Comparison of ENCODE assay signal across 9 mouse cellular contexts in the genomic region with DNA sequence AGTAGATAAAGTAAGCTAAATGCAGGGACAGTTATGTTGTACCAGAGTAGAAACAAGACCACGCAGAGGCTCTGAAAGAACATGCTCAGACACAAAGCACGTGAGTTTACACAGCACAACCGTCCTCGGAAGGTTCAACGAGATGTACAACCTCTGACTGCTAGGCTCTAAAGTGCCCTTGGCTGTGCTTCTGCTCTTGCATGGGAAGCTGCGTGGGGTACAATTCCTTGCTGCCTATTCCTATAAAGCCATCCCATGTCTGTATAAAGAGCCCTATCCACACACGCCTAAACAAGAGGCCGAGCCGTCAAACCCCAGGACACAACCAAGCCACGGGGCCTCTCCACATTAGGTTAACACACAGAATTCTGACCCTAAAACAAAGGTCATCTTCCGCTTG. TPM values are rescaled to one million over a fixed set of nuclear protein-coding genes. Genes with fewer than 3 reads are reported as not detected.
DNase-seq lines count a peak whose midpoint lies in the region; ATAC-seq and TF ChIP-seq lines count a peak whose summit lies in the region.
"Had no signal": no experiment of that assay in that cellular context is flagged by ENCODE, and none has a peak within 500 bp of the region (broad histone marks: within the 10 kb centered on the region; RNA-seq: fewer than 3 reads in every experiment).

No protein-coding gene starts in this region.

- WGBS in heart, postnatal 0 days, result 41% methylated on average over 11 of the region's 11 CpGs
- 51% methylated on average over 11 of the region's 11 CpGs for WGBS in embryonic facial prominence, embryonic 12.5 days
- WGBS in forebrain, embryonic 15.5 days, result 29% methylated on average over 11 of the region's 11 CpGs
- 17% methylated on average over 11 of the region's 11 CpGs for WGBS in midbrain, embryonic 13.5 days
- WGBS in kidney, embryonic 16.5 days, result 76% methylated on average over 11 of the region's 11 CpGs

- no peak overlapping the region for H3K27ac ChIP-seq in heart, postnatal 0 days (ENCODE audit: low read depth)
- H3K27ac ChIP-seq in embryonic facial prominence, embryonic 12.5 days, result no peak overlapping the region
- H3K27ac ChIP-seq in forebrain, embryonic 15.5 days (replicated peaks), result peak overlapping the region; percentile 94
- peak overlapping the region; percentile 94 for H3K27ac ChIP-seq in midbrain, embryonic 13.5 days
- H3K27ac ChIP-seq in kidney, embryonic 16.5 days (ENCODE audit: low read length), result no peak overlapping the region

- no peaks in the 10 kb centered on the region for H3K36me3 ChIP-seq in heart, postnatal 0 days (replicated peaks; ENCODE audit: control insufficient read depth, insufficient read depth, low read length)
- H3K36me3 ChIP-seq in embryonic facial prominence, embryonic 12.5 days, result no peaks in the 10 kb centered on the region
- H3K36me3 ChIP-seq in forebrain, embryonic 15.5 days, result no peaks in the 10 kb centered on the region
- H3K36me3 ChIP-seq in midbrain, embryonic 13.5 days, result no peaks in the 10 kb centered on the region
- no peaks in the 10 kb centered on the region for H3K36me3 ChIP-seq in kidney, embryonic 16.5 days (ENCODE audit: insufficient read depth, low read length)

- no peak for TF ChIP-seq EP300 in heart, postnatal 0 days (IDR thresholded peaks at IDR 0.05; ENCODE audit: low read depth)

- ATAC-seq in heart, postnatal 0 days (ENCODE audit: insufficient read depth, low read depth), result no peak
- ATAC-seq in embryonic facial prominence, embryonic 12.5 days (ENCODE audit: insufficient number of reproducible peaks, insufficient read depth, low FRiP score, low TSS enrichment), result no peak
- no peak for ATAC-seq in forebrain, embryonic 15.5 days (replicated peaks)
- ATAC-seq in midbrain, embryonic 13.5 days, result 0 out of 2 replicates have a peak, but pooled peaks have one; percentile 13
- no peak for ATAC-seq in granulocyte monocyte progenitor cell, adult 5-6 weeks (replicated peaks; ENCODE audit: poor library complexity, severe bottlenecking)
- ATAC-seq in kidney, embryonic 16.5 days (ENCODE audit: low FRiP score, low TSS enrichment), result no peak

- peak overlapping the region; percentile 94 for H3K4me2 ChIP-seq in heart, postnatal 0 days (ENCODE audit: low read depth, low read length)
- H3K4me2 ChIP-seq in embryonic facial prominence, embryonic 12.5 days (replicated peaks), result peak overlapping the region; percentile 72
- H3K4me2 ChIP-seq in forebrain, embryonic 15.5 days (replicated peaks), result peak overlapping the region; percentile 77
- peak overlapping the region; percentile 79 for H3K4me2 ChIP-seq in midbrain, embryonic 13.5 days (replicated peaks)
- H3K4me2 ChIP-seq in kidney, embryonic 16.5 days (replicated peaks; ENCODE audit: low read depth, low read length), result no peak overlapping the region

- 0 out of 2 replicates have a peak overlapping the region, but pooled peaks have one; percentile 0 for H3K4me3 ChIP-seq in heart, postnatal 0 days (ENCODE audit: low read depth, low read length)
- no peak overlapping the region for H3K4me3 ChIP-seq in embryonic facial prominence, embryonic 12.5 days
- peak overlapping the region; percentile 99 for H3K4me3 ChIP-seq in forebrain, embryonic 15.5 days
- peak overlapping the region; percentile 81 for H3K4me3 ChIP-seq in midbrain, embryonic 13.5 days (replicated peaks)
- H3K4me3 ChIP-seq in kidney, embryonic 16.5 days (ENCODE audit: low read length), result no peak overlapping the region

- no peak for DNase-seq in heart, postnatal 0 days (ENCODE audit: low spot score)
- no peak for DNase-seq in heart, adult 18-20 months
- DNase-seq: layer of hippocampus, adult 9-11 months had no signal

- peaks cover 8% of the 10 kb centered on the region; the same call in 1 of the 2 replicates for H3K4me1 ChIP-seq in heart, postnatal 0 days (ENCODE audit: control insufficient read depth, insufficient read depth)
- peaks cover 18% of the 10 kb centered on the region; the same call in 1 of the 2 replicates for H3K4me1 ChIP-seq in embryonic facial prominence, embryonic 12.5 days
- H3K4me1 ChIP-seq in forebrain, embryonic 15.5 days, result peaks cover 26% of the 10 kb centered on the region
- peaks cover 41% of the 10 kb centered on the region for H3K4me1 ChIP-seq in midbrain, embryonic 13.5 days (replicated peaks)
- peaks cover 8% of the 10 kb centered on the region for H3K4me1 ChIP-seq in kidney, embryonic 16.5 days (ENCODE audit: insufficient read depth, low read length)

- no peaks in the 10 kb centered on the region for H3K9me3 ChIP-seq in heart, postnatal 0 days (replicated peaks; ENCODE audit: control insufficient read depth, low read length)
- no peaks in the 10 kb centered on the region for H3K9me3 ChIP-seq in embryonic facial prominence, embryonic 12.5 days
- H3K9me3 ChIP-seq in forebrain, embryonic 15.5 days, result no peaks in the 10 kb centered on the region
- no peaks in the 10 kb centered on the region for H3K9me3 ChIP-seq in midbrain, embryonic 13.5 days
- no peaks in the 10 kb centered on the region for H3K9me3 ChIP-seq in kidney, embryonic 16.5 days (ENCODE audit: low read length)

- no peak for TF ChIP-seq CTCF in heart, postnatal 0 days (IDR thresholded peaks at IDR 0.05; ENCODE audit: low read depth)

- peaks cover 8% of the 10 kb centered on the region for H3K27me3 ChIP-seq in heart, postnatal 0 days (ENCODE audit: control insufficient read depth, insufficient read depth, low read length)
- H3K27me3 ChIP-seq in embryonic facial prominence, embryonic 12.5 days, result no peaks in the 10 kb centered on the region
- no peaks in the 10 kb centered on the region for H3K27me3 ChIP-seq in forebrain, embryonic 15.5 days
- no peaks in the 10 kb centered on the region for H3K27me3 ChIP-seq in midbrain, embryonic 13.5 days
- no peaks in the 10 kb centered on the region for H3K27me3 ChIP-seq in kidney, embryonic 16.5 days (ENCODE audit: insufficient read depth, low read length)

- no peak overlapping the region for H3K9ac ChIP-seq in heart, postnatal 0 days (replicated peaks; ENCODE audit: low read depth, low read length)
- no peak overlapping the region for H3K9ac ChIP-seq in embryonic facial prominence, embryonic 12.5 days
- H3K9ac ChIP-seq in forebrain, embryonic 15.5 days (replicated peaks), result peak overlapping the region; percentile 99
- peak overlapping the region; percentile 97 for H3K9ac ChIP-seq in midbrain, embryonic 13.5 days (replicated peaks)
- no peak overlapping the region for H3K9ac ChIP-seq in kidney, embryonic 16.5 days (replicated peaks; ENCODE audit: low read length)

RNA-seq across cellular contexts. Expression of a gene that starts 1.9 kb away (rescaled TPM):
- total RNA-seq in heart, postnatal 0 days (2014; rRNA removed; ENCODE audit: low replicate concordance), result 10.5 and 15.2 TPM in 2 replicates
- polyA plus RNA-seq in heart, postnatal 0 days (2015; fragmentation: Nextera tagmentation; extraction: Ambion mirVana), result 1.0 and 1.2 TPM in 2 replicates
- total RNA-seq in heart, adult 18-20 months (2021), result 1 to 10 TPM; 8.7 to 8.8 TPM
- polyA plus RNA-seq in embryonic facial prominence, embryonic 12.5 days (2016; fragmentation: Nextera tagmentation; extraction: Ambion mirVana), result 4.6 and 5.2 TPM in 2 replicates
- polyA plus RNA-seq in forebrain, embryonic 15.5 days (2015; fragmentation: Nextera tagmentation; extraction: Ambion mirVana), result 14.6 and 14.7 TPM in 2 replicates
- polyA plus RNA-seq in midbrain, embryonic 13.5 days (2015; fragmentation: Nextera tagmentation; extraction: Ambion mirVana), result 13.0 TPM in 2 replicates
- not detected in 2 replicates for total RNA-seq in granulocyte monocyte progenitor cell, adult 5-6 weeks (2014; fragmentation: Nextera tagmentation)
- total RNA-seq in granulocyte monocyte progenitor cell, adult 5-6 weeks (2017), result not detected in 2 replicates
- polyA plus RNA-seq in kidney, embryonic 16.5 days (2015; fragmentation: Nextera tagmentation; extraction: Ambion mirVana), result 1.8 and 2.0 TPM in 2 replicates
- total RNA-seq: monocyte, adult 5-6 weeks had no signal

Comparison
In these comparisons a context has a peak if more than half of its experiments do, and no peak if none do; other contexts are left out.
1. H3K27ac ChIP-seq: peak in forebrain, embryonic 15.5 days (single experiment) and midbrain, embryonic 13.5 days (single experiment); none in heart, postnatal 0 days (single experiment), embryonic facial prominence, embryonic 12.5 days (single experiment) and kidney, embryonic 16.5 days (single experiment).
2. H3K4me3 ChIP-seq: peak in heart, postnatal 0 days (single experiment), forebrain, embryonic 15.5 days (single experiment) and midbrain, embryonic 13.5 days (single experiment); none in embryonic facial prominence, embryonic 12.5 days (single experiment) and kidney, embryonic 16.5 days (single experiment).
3. H3K9ac ChIP-seq: peak in forebrain, embryonic 15.5 days (single experiment) and midbrain, embryonic 13.5 days (single experiment); none in heart, postnatal 0 days (single experiment), embryonic facial prominence, embryonic 12.5 days (single experiment) and kidney, embryonic 16.5 days (single experiment).